Mouse (Mus musculus) stomach, embryonic 15.5 days (tissue): ENCODE data around the gene Phyhipl. TPM values are rescaled to one million over a fixed set of nuclear protein-coding genes. Genes with fewer than 3 reads are reported as not detected.

Experiments
- ATAC-seq: fragments of 200-750 bp; cut with Nextera tagmentation; 2 replicates; pipeline ENCODE4 v1.8.0; 2017; ENCODE audit warnings: low read depth, moderate number of reproducible peaks, moderate TSS enrichment; ENCODE audit not compliant: insufficient read depth, low FRiP score
- H3K27ac ChIP-seq: fragments of 300-500 bp; sonication (generic); 2 replicates; pipeline ENCODE4 v1.5.1; 2015; ENCODE audit warnings: mild to moderate bottlenecking, inconsistent platforms
- H3K27me3 ChIP-seq: fragments of 300-500 bp; sonication (generic); replicated peaks from 2 replicates; pipeline ENCODE4 v1.6.1; 2015; ENCODE audit warnings: inconsistent platforms
- H3K36me3 ChIP-seq: fragments of 300-500 bp; sonication (generic); 2 replicates; pipeline ENCODE4 v1.6.1; 2015; ENCODE audit warnings: inconsistent platforms
- H3K4me1 ChIP-seq: fragments of 300-500 bp; sonication (generic); 2 replicates; pipeline ENCODE4 v1.6.1; 2015; ENCODE audit warnings: inconsistent platforms
- H3K4me2 ChIP-seq: fragments of 300-500 bp; sonication (generic); 2 replicates; pipeline ENCODE4 v1.6.1; 2015; ENCODE audit warnings: mild to moderate bottlenecking, inconsistent platforms
- H3K4me3 ChIP-seq: fragments of 300-500 bp; sonication (generic); replicated peaks from 2 replicates; pipeline ENCODE4 v1.5.1; 2015; ENCODE audit warnings: inconsistent platforms
- H3K9ac ChIP-seq: fragments of 300-500 bp; sonication (generic); 2 replicates; pipeline ENCODE4 v1.6.1; 2015; ENCODE audit warnings: inconsistent platforms
- H3K9me3 ChIP-seq: fragments of 300-500 bp; sonication (generic); 2 replicates; pipeline ENCODE4 v1.6.1; 2016; ENCODE audit warnings: inconsistent platforms
- WGBS: fragments of 180-500 bp; shearing (Covaris S2); methylation state at CpG from one replicate; pipeline ENCODE4 v1.1.7; 2015; 5-methylcytosine and 5-hydroxymethylcytosine counted together
- polyA plus RNA-seq: library from polyadenylated mRNA; unstranded; fragments of >200 nt; fragmentation: Nextera tagmentation; extraction: Ambion mirVana; gene quantifications from 2 replicates; pipeline ENCODE4 v1.2.1, GENCODE M21; 2015

The Phyhipl gene
- polyA plus RNA-seq, 1 experiment from 2014 or later = 4.0 TPM

- H3K4me1 ChIP-seq = no peaks in the 10 kb centered on the region
These were observed 44.1 kb downstream of the Phyhipl start for GRCm38 (mm10) chr10:70611633-70612032.

GRCm38 (mm10) chr10:70599925-70600305, 55.9 kb downstream of the Phyhipl start:
- under 1% methylated on average over 28 of the region's 28 CpGs for WGBS
- Histone ChIP-seq H3K4me2 (peak overlapping the region; percentile 96), H3K4me3 (peak overlapping the region; percentile 67), H3K9ac (no peak overlapping the region), H3K27me3 (peaks cover 19% of the 10 kb centered on the region), H3K4me1 (peaks cover 5% of the 10 kb centered on the region), H3K9me3 (no peaks in the 10 kb centered on the region), H3K27ac (no peak overlapping the region), H3K36me3 (no peaks in the 10 kb centered on the region)
- ATAC-seq = peak; percentile 7

More at GRCm38 (mm10) chr10:70611633-70612032, 44.1 kb downstream of the Phyhipl start:
- Histone ChIP-seq H3K9ac (no peak overlapping the region), H3K27me3 (no peaks in the 10 kb centered on the region), H3K9me3 (no peaks in the 10 kb centered on the region), H3K27ac (no peak overlapping the region), H3K4me2 (no peak overlapping the region), H3K4me3 (no peak overlapping the region), H3K36me3 (no peaks in the 10 kb centered on the region)
- WGBS = 93% methylated on average over 1 of the region's 1 CpGs
- no peak for ATAC-seq

GRCm38 (mm10) chr10:70599126-70599924, 56.4 kb downstream of the Phyhipl start:
- Histone ChIP-seq H3K4me1 (peaks cover 5% of the 10 kb centered on the region), H3K4me2 (peak overlapping the region; percentile 96), H3K27me3 (peaks cover 19% of the 10 kb centered on the region), H3K27ac (no peak overlapping the region), H3K36me3 (no peaks in the 10 kb centered on the region), H3K4me3 (peak overlapping the region; percentile 67), H3K9me3 (no peaks in the 10 kb centered on the region), H3K9ac (no peak overlapping the region)
- WGBS = under 1% methylated on average over 97 of the region's 124 CpGs
- ATAC-seq = peak; percentile 94

GRCm38 (mm10) chr10:70598516-70599125, 57.1 kb downstream of the Phyhipl start:
- no peak overlapping the region for H3K9ac ChIP-seq
- ATAC-seq = peak; percentile 17; the same call in 1 of the 2 replicates
- peak overlapping the region; percentile 96 for H3K4me2 ChIP-seq
- H3K4me1 ChIP-seq = peaks cover 5% of the 10 kb centered on the region
- WGBS = under 1% methylated on average over 47 of the region's 48 CpGs
- H3K9me3 ChIP-seq = no peaks in the 10 kb centered on the region
- H3K27ac ChIP-seq = no peak overlapping the region
- peak overlapping the region; percentile 67 for H3K4me3 ChIP-seq
- H3K36me3 ChIP-seq = no peaks in the 10 kb centered on the region
- peaks cover 19% of the 10 kb centered on the region for H3K27me3 ChIP-seq

- Histone ChIP-seq H3K27me3 (peaks cover 19% of the 10 kb centered on the region), H3K27ac (no peak overlapping the region), H3K4me1 (peaks cover 5% of the 10 kb centered on the region), H3K9ac (no peak overlapping the region), H3K9me3 (no peaks in the 10 kb centered on the region), H3K4me2 (peak overlapping the region; percentile 96), H3K36me3 (no peaks in the 10 kb centered on the region), H3K4me3 (peak overlapping the region; percentile 67)
- ATAC-seq = no peak
- 19% methylated on average over 10 of the region's 10 CpGs for WGBS
These were observed 57.7 kb downstream of the Phyhipl start for GRCm38 (mm10) chr10:70598081-70598515.

GRCm38 (mm10) chr10:70594007-70594406, 61.8 kb downstream of the Phyhipl start:
- WGBS = 61% methylated on average over 1 of the region's 1 CpGs
- Histone ChIP-seq H3K4me3 (no peak overlapping the region), H3K27ac (no peak overlapping the region), H3K27me3 (peaks cover 9% of the 10 kb centered on the region; the same call in 1 of the 2 replicates), H3K4me1 (peaks cover 5% of the 10 kb centered on the region), H3K9me3 (no peaks in the 10 kb centered on the region), H3K36me3 (no peaks in the 10 kb centered on the region), H3K9ac (no peak overlapping the region), H3K4me2 (no peak overlapping the region)
- ATAC-seq = no peak

GRCm38 (mm10) chr10:70586876-70587405, 68.8 kb downstream of the Phyhipl start:
- no peak for ATAC-seq
- H3K4me1 ChIP-seq = no peaks in the 10 kb centered on the region
- H3K27ac ChIP-seq = no peak overlapping the region
- no peaks in the 10 kb centered on the region for H3K36me3 ChIP-seq
- no peak overlapping the region for H3K4me3 ChIP-seq
- 81% methylated on average over 3 of the region's 3 CpGs for whole genome bisulfite sequencing
- no peaks in the 10 kb centered on the region for H3K9me3 ChIP-seq
- H3K9ac ChIP-seq = no peak overlapping the region
- H3K4me2 ChIP-seq = no peak overlapping the region
- H3K27me3 ChIP-seq = no peaks in the 10 kb centered on the region

GRCm38 (mm10) chr10:70584171-70584570, 71.6 kb downstream of the Phyhipl start:
- H3K4me3 ChIP-seq = no peak overlapping the region
- no peak overlapping the region for H3K27ac ChIP-seq
- no peaks in the 10 kb centered on the region for H3K36me3 ChIP-seq
- H3K9me3 ChIP-seq = no peaks in the 10 kb centered on the region
- no peaks in the 10 kb centered on the region for H3K4me1 ChIP-seq
- 84% methylated on average over 1 of the region's 1 CpGs for WGBS
- no peaks in the 10 kb centered on the region for H3K27me3 ChIP-seq
- H3K9ac ChIP-seq = no peak overlapping the region
- H3K4me2 ChIP-seq = no peak overlapping the region
- ATAC-seq = no peak

- H3K9me3 ChIP-seq = no peaks in the 10 kb centered on the region
- no peak overlapping the region for H3K9ac ChIP-seq
- 42% methylated on average over 7 of the region's 7 CpGs for WGBS
- H3K27ac ChIP-seq = no peak overlapping the region
- no peak overlapping the region for H3K4me3 ChIP-seq
- no peaks in the 10 kb centered on the region for H3K27me3 ChIP-seq
- H3K4me1 ChIP-seq = no peaks in the 10 kb centered on the region
- ATAC-seq = no peak
- H3K4me2 ChIP-seq = no peak overlapping the region
- no peaks in the 10 kb centered on the region for H3K36me3 ChIP-seq
These were observed 74.1 kb downstream of the Phyhipl start for GRCm38 (mm10) chr10:70581556-70582211.

- H3K9ac ChIP-seq = no peak overlapping the region
- H3K4me3 ChIP-seq = no peak overlapping the region
- no peaks in the 10 kb centered on the region for H3K27me3 ChIP-seq
- 19% methylated on average over 3 of the region's 3 CpGs for WGBS
- no peaks in the 10 kb centered on the region for H3K4me1 ChIP-seq
- H3K27ac ChIP-seq = no peak overlapping the region
- H3K9me3 ChIP-seq = no peaks in the 10 kb centered on the region
- ATAC-seq = no peak
- no peak overlapping the region for H3K4me2 ChIP-seq
- no peaks in the 10 kb centered on the region for H3K36me3 ChIP-seq
These were observed 92.1 kb downstream of the Phyhipl start for GRCm38 (mm10) chr10:70563636-70564035.

- no peaks in the 10 kb centered on the region for H3K4me1 ChIP-seq
- no peaks in the 10 kb centered on the region for H3K9me3 ChIP-seq
- H3K4me3 ChIP-seq = no peak overlapping the region
- no peak overlapping the region for H3K27ac ChIP-seq
- no peaks in the 10 kb centered on the region for H3K36me3 ChIP-seq
- H3K4me2 ChIP-seq = no peak overlapping the region
- WGBS = 84% methylated on average over 3 of the region's 3 CpGs
- no peaks in the 10 kb centered on the region for H3K27me3 ChIP-seq
- ATAC-seq = no peak
- no peak overlapping the region for H3K9ac ChIP-seq
These were observed 103.2 kb downstream of the Phyhipl start for GRCm38 (mm10) chr10:70552531-70552930.

GRCm38 (mm10) chr10:70542857-70543256, 112.9 kb downstream of the Phyhipl start:
- no peak overlapping the region for H3K9ac ChIP-seq
- no peaks in the 10 kb centered on the region for H3K27me3 ChIP-seq
- no peaks in the 10 kb centered on the region for H3K4me1 ChIP-seq
- H3K4me3 ChIP-seq = no peak overlapping the region
- no peaks in the 10 kb centered on the region for H3K36me3 ChIP-seq
- WGBS = 92% methylated on average over 6 of the region's 6 CpGs
- H3K9me3 ChIP-seq = no peaks in the 10 kb centered on the region
- no peak overlapping the region for H3K4me2 ChIP-seq
- H3K27ac ChIP-seq = no peak overlapping the region
- ATAC-seq = no peak
